Mouse (Mus musculus) neural tube, embryonic 12.5 days (tissue): ENCODE measurements around the gene Robo3. TPM values are rescaled to one million over a fixed set of nuclear protein-coding genes. Genes with fewer than 3 reads are reported as not detected.

Experiments used
- polyA plus RNA-seq: library from polyadenylated mRNA; unstranded; fragments of >200 nt; fragmentation: Nextera tagmentation; extraction: Ambion mirVana; gene quantifications from 2 replicates; pipeline ENCODE4 v1.2.1, GENCODE M21; 2016

Robo3 gene
- polyA plus RNA-seq, 1 experiment from 2014 or later = 124 TPM

Other genes with a start within 250 kb of the Robo3 start
- gene Tmem218, start 225.0 kb downstream of the Robo3 start, polyA plus RNA-seq = 11.7 and 13.4 TPM in 2 replicates
- gene Slc37a2, start 177.5 kb downstream of the Robo3 start, polyA plus RNA-seq = 1.5 and 1.6 TPM in 2 replicates
- 7.7 and 8.2 TPM in 2 replicates for gene Ccdc15, start 84.8 kb downstream of the Robo3 start, polyA plus RNA-seq
- gene Hepacam, start 65.9 kb downstream of the Robo3 start, polyA plus RNA-seq = 0.32 and 0.52 TPM in 2 replicates
- 9.9 and 10.1 TPM in 2 replicates for gene Robo4, start 31.3 kb downstream of the Robo3 start, polyA plus RNA-seq
- gene Msantd2, start 56.1 kb upstream of the Robo3 start, polyA plus RNA-seq = 49.2 and 49.4 TPM in 2 replicates
- 37.7 and 38.2 TPM in 2 replicates for gene Esam, start 94.8 kb upstream of the Robo3 start, polyA plus RNA-seq
- gene Vsig2, start 106.0 kb upstream of the Robo3 start, polyA plus RNA-seq = 0.58 and 1.3 TPM in 2 replicates
- gene Nrgn, start 119.7 kb upstream of the Robo3 start, polyA plus RNA-seq = 7.0 and 10.3 TPM in 2 replicates
- 8.8 and 10.5 TPM in 2 replicates for gene Siae, start 122.5 kb upstream of the Robo3 start, polyA plus RNA-seq
- 14.0 and 17.0 TPM in 2 replicates for gene Spa17, start 180.5 kb upstream of the Robo3 start, polyA plus RNA-seq
- 114 and 115 TPM in 2 replicates for gene Tbrg1, start 224.1 kb upstream of the Robo3 start, polyA plus RNA-seq
- not detected in 2 replicates for gene Panx3, start 236.0 kb upstream of the Robo3 start, polyA plus RNA-seq